Mouse (Mus musculus) CD4-positive, CD25-positive, alpha-beta regulatory T cell, adult 2 months (primary cell): Measurements from ENCODE around the gene Nudt3.
"Not testable (repeated sequence)": the region's sequence is repeated elsewhere in the genome, so short reads cannot be mapped to it uniquely, and the experiment has no call there.

Experiments used
- DNase-seq: peaks from one replicate; pipeline ENCODE4 v3.0.0-alpha.2; 2012; ENCODE audit warnings: low read depth, low spot score

Gene Nudt3

DNA sequence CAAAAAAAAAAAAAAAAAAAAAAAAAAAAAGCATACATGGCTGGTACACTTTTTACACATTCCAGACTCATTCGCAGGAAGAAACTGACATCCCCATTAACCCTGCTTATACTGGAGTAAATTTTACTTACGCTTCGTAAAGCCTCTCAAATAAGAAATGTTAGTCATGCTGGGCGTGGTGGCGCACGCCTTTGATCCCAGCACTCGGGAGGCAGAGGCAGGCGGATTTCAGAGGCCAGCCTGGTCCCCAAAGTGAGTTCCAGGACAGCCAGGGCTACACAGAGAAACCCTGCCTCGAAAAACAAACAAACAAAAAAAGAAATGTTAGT is 12.2 kb upstream of the Nudt3 start:
- not testable (repeated sequence) for DNase-seq

DNA sequence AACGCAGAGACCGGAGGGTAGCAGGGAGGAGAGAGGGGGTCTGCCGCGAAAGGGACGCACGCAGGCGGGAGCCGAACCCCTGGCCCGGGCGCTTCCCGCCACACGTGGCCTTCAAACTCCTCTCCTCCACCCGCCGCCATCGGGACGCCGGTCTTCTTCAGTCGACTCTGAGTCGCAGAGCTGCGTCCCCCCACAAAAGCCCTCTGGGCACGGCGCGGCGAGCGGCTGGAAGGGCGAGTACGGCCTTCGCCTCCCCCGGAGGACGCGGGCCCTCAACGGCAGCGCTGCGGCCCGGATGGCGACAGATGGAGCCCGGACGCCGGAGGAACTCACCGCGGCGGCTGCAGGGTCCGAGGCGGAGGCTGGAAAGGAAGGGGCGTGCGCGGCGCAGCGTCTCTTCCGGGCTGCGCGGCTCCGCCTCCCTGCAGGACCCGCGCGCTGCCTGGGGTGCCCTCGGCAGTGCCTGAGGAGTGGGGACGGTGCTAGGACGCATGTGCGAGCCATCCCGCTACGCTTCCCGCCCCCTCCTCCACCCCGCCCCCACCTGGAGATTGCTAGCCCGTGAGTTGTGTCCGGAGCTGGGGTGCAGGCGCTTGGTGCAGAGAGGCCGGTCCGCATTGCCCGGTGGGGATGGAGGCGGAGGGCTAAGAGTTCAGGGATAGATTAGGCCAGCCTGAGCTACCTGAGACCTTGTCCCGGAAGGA is 11.7 kb upstream of the Nudt3 start, which contains the start of gene RPS10-NUDT3:
Gene RPS10-NUDT3, minus strand, starts transcription at position 352 of the 704 bp plus-strand sequence.
- DNase-seq, result peak; percentile 97

DNA sequence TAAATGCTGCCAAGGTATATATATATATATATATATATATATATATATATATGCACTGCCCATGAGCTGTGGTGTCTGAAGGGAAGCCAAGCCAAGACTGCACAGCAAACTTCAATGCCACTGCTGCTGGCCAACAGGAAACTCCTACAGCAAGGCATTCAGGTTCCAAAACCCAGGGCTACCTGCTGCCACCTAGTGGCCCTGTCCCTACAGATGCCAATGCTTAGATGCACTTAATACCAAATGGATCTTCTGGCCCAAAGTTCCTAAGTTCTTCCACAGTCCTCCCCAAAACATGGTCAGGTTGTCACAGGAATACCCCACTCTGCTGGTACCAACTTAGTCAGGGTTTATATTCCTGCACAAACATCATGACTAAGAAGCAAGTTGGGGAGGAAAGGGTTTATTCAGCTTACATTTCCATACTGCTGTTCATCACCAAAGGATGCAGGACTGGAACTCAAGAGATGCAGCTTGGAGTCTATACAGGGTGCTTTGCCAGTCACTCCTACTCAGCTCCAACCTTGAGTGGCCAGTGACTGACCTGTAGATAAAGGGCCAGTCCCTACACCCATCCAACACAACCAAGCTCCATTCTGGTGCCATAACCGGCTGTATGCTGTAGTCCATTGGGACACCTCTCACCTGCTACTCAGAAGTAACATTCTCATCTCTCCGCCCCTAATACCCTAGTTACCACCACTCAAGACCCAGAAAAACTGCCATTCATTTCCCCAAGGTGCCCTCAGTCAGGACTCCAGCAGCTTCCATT is 6.1 kb upstream of the Nudt3 start:
- DNase-seq, result peak; percentile 89

DNA sequence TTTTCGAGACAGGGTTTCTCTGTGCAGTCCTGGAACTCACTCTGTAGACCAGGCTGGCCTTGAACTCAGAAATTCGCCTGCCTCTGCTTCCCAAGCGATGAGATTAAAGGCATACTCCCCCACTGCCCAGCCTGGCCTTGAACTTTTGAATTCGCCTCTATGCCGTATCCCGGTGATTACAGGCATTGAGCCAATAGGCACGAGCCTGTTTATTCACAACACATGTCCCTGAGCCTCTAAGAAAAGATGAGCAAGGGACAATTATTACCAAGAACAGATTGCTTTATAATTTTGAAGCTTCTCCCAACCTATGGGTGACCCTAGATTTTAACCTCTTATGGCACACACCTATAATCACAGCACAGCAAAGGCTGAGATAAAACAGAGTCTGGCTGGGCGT is 5.1 kb upstream of the Nudt3 start:
- DNase-seq, result no peak

DNA sequence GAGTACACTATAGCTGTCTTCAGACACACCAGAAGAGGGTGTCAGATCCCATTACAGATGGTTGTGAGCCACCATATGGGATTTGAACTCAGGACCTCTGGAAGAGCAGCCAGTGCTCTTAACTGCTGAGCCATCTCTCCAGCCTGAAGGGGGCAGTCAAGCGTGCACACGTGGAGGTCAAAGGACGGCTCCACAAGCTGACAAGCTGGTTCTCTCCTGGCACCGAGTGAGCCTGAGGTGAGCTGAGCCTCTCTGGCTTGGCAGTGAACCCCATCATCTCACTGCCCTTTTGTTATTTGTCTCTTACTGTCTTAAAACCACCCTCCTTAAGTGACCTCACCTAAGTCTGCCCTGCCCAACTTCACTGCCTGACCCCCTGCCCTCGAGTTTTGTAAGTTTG is 4.2 kb upstream of the Nudt3 start:
- DNase-seq, result peak; percentile 61

DNA sequence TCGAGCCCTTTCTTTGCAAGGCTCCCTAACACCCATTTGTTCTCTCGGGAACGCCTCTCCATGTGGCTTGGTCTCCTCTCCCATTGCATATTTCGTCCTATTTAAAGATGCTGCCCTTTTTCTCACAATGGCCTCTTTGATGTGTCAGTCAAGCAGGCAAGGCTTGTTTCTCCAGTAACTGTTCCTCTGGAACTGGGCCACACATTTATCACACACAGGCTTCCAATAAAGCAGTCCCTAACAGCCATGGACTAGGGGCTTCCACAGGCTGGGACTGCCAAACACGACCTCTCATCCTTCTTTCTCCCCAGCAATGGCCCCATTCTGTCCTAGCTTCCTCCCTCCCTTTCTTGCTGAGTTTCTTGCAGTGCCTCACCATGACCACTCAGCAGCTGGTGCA is 3.4 kb upstream of the Nudt3 start:
- no peak for DNase-seq

DNA sequence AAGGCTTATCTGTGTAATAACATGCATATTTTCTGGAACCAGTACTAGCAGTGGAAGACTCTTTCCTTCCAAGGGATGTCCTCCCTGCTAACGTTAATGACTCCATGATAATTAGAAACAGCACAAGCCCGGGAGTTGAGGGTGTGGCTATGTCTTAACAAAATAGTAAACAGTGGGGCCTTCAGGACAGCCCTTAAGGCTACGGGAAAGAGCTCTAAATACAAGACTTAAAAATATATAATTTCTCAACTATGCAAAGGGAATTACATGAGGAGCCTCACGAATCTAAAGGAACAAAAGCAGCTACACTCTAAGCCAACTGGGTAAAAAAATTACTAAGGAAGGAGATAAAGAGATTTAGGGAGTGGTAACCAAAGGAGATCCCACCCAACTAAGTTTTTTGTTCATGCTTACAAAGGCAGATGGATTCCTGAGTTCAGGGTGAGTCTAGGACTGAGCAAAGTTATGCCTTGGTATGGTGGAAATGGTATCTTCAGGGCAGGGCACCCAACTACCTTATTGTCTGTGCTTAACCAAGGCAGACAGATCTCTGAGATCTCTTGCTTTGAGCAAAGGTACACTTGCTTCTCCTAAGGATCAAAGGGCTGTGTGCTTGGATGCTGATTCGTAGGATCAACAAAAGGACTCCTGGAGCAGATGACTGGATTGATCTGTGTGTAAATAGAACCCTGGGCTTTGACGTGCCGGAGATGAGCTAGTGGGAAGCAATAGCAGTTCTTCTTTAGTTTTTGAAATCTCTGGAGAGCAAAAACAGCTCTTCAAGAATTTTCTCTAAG is 2.4 kb upstream of the Nudt3 start:
- no peak for DNase-seq

DNA sequence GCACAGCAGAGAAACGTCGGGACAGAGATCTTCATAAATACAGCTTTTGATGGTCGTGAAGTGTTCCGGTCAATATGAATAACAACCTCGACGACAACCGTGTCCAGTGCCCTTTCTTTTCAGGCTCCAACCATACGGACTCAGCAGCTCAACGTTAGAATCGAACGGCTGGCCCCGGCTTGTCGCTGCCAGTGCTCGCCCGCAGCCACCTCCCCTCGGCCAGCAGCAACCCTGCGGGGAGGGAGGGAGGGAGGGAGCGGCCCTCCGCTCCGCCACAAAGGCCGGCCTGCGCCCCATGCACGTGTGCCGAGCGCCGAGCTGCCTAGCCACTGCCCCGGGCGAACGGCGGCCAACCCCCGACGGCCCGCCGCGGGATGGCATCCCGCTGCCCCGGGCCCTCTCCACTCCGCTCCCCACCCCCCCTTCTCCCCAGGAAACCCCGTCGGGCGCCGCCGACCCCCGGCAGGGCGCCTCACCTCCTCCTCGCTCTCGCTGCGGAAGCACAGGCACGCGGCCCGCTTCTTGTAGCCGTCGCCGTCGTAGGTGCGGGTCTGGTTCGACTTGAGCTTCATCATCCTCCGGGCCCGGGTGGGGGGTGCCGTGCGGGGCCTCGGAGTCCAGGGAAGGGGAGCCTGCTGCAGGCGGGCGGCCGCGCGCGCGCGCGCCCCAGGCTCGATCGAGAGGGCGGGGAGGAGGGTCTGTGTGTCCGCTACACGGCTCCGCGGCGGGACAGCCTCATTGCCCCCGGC is 510 bp downstream of the Nudt3 start:
- DNase-seq, result peak; percentile 61

DNA sequence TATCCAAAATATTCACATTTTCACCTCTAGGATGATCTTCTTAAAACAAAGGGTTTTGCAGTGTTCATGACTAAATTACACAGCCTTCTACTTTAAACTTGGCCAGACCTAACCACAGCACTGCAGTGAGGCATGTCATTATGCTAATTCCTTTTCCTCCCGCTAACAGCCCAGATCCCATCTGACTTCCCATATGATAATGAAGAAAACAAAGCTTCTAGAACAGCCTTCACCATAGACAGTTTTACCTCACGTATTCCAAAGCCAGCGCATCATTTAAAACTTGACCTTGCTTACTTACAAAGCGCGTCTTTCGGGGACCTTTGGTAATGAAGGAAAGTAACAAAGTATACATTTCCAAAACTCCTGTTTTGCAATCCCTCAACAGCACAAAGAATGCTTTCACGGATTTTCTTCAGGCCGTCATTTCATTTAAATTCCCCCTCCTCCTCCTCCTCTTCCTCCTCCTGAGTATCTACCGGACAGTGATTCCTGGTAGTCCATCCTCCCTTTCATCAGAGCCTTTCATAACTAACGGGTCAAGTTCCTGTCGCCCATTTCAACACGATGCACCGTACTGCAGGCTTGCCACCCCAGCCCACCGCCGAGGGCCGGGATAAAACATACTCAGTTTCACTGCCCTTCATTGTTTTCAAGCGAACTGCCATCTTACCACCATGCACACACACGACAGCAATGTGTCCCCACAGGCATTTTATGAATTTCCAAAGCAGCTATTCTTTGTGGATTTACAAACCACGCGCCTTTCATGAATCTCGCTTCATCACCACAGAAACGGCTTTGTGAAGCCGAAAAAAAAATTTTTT is 1.4 kb downstream of the Nudt3 start:
- DNase-seq, result no peak

DNA sequence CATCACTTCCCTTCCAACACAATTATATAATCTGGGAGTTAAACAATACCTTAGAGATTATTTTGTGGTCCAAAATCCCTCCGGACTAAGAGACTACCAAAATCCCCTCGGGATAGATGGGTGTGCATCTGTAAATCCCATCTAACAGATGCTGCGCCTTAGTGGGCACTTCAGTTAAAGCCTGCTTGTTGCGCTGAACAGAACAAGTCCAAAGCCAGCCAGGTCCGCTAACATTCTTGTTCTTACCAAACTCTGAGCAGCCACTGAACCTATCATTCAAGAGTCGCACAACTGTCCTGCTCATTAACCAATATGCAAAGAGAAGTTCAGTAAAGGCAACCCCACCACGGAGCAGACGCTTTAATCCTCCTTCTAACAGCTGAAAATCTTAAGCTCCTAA is 2.1 kb downstream of the Nudt3 start:
- no peak for DNase-seq

DNA sequence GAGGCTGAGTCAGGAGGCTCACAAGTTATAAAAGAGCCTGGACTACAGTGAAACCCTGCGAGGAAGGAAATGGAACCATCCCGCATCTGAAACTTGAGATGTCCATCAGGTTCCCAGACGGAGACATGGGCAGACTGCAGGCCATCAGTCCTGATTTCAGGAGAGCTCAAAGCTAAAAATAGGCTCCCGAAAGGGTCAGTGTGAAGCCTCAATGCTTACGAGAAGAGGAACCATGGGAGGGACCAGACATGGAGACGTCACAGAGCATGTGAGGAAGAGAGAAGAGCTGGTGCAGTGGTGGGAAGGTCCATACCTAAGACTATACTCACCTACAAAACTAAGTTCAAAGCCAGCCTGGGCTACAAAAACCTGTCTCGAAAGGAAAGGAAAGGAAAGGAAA is 7.9 kb downstream of the Nudt3 start:
- DNase-seq, result no peak

DNA sequence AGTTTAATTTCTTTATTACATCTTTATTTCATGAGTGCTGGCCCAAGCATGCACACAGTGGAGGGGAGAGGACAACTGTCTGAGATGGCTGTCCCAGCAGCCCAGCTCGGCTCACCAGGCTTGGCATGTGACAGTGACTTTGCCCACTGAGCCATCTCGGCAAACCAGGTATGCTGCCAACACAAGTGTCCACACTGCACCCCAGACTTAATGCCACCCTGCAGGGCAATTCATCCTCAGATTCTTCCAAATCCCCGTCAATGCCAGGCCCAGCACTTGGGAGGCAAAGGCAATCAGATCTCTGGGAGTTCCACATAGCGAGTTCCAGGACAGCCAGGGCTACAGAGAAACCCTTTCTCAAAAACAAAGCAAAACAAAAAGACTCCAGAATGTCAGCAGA is 10.3 kb downstream of the Nudt3 start:
- DNase-seq, result no peak

DNA sequence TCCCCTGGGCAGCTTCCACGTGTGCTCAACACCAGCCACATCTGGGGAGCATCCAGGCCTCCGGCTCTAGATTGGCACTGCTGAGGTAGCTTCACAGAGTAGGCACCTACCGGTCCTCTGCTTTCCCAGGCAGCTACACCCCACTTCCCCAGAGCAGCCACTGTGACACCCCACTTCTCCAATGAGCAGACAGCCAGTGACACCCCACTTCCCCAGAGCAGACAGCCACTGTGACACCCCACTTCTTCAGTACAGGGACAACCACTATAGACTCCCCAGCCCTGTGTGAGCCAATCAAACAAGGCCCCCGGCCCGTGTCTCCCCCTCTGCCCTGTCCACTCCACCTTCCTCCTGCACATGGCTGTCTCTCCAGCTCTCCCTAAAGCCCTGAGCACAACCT is 11.3 kb downstream of the Nudt3 start:
- no peak for DNase-seq

DNA sequence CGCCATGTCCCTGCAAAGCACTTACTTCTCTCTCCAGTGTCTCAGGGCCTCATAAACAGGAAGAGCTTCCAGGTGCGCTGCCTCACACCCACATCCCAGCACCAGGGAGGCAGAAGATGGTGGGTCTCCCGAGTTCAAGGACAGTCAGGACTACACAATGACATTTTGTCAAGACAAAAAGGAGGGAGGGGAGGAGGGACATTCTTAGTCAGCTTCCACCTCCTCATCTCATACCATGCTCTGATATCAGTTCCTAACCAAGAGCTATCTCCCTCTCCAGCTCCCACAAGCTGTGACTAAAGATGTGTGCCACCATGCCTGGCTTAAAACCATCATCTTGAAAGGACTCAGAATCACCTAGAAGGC is 11.8 kb downstream of the Nudt3 start:
- DNase-seq, result no peak

DNA sequence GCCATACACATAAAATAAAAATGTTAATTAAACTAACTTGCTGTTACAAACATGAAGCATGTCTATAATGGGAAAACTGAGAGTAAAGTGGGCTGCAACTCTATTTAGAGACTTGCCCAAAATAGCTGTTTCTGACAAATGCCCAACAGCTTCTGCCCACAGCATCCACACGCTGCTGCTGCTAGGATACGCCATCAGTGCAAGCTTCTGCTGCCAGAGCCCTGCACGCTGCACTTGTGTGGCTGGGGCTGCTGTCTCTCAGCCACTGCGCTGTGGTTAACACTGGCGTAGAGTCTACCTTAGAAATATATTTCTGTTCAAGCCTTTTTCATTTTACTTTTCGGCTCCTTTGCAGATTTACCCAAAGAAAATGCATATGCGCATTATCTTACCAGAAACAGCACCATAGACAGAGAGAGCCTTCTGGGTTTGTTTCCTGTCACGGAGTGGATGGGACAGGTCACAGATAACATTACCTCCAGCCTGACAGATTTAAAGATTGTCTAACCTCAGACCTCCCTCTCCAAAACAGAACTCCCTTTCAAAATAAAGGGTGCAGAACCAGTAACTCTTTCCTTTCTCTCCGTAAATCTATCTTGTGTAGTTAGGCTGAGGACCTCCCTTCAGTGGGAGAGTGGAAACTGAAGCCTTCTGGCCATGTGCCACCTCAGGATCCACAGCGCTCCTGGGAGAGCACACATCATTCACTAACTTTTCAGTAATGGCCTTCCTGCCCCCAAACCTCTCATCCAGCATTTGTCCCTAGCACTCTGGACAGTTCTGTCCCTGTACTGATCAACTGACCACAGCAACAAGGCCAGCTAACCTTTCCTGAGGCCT is 12.4 kb downstream of the Nudt3 start:
- DNase-seq, result no peak

DNA sequence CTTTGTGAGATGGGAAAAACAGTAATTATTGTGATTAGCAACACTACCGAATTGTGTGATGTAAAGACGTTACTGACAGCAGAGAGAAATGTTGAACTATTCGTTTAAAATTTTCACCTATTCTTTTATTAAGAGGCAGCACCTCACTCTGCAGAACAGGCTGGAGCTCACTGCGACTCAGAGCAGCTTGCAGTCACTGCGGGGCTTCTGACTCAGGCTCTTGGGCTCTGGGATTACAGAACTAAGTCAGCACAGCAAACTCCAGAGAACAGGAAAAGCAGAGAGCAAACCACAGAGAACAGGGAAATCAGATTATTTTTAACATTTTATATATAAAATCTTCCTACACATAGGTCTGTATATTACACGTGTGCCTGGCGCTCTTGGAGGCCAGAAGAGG is 13.7 kb downstream of the Nudt3 start:
- DNase-seq, result no peak

DNA sequence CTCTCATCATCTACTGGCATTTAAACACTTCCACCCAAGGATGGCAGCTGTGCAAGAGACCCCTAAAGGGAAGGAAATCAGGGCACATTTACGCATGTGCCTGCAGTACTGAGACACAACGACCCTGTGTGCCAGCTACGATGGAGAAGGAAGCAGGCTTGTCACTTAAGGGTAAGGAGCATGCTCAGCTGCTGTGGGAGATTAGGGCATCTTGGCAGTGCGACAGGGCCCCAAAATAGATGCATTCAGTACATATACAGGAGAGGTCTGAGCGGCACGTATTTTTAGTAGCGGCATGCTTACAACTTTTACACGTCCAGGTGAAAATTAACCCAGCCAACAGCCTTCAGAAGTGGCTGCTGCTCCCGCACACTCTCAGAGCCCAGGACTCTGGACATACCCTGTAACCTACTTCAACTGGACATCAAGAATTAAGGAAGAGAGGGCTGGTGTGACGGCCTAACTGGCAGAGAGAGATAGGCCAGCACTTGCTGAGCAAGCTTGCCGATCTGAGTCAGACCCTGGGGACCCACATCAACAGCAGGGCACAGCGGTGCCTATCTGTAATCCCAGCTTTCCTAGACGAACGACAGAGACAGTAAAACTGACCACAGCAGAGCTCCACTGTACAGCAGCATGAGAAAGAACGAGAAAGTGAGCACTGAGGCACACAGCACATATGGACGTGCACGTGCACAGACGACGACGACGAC is 19.6 kb downstream of the Nudt3 start:
- no peak for DNase-seq

DNA sequence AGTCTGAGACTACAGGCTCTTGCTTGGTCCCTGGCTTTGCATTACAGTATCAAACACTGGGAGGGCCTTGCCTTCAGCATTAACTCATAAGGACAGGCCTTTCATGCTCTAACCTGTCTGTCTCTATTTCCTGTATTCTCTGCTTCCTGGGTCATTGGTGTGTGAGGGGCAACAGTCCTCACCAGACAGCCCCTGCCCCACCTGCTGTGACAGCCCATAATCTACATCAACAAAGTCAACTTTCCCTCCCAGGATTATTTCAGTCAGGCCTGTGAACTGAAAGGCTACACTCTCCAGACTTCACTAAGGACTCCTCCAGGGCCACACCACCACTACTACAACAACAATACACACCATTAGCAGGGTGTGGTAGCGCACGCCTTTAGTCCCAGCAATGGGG is 20.3 kb downstream of the Nudt3 start:
- DNase-seq, result no peak

DNA sequence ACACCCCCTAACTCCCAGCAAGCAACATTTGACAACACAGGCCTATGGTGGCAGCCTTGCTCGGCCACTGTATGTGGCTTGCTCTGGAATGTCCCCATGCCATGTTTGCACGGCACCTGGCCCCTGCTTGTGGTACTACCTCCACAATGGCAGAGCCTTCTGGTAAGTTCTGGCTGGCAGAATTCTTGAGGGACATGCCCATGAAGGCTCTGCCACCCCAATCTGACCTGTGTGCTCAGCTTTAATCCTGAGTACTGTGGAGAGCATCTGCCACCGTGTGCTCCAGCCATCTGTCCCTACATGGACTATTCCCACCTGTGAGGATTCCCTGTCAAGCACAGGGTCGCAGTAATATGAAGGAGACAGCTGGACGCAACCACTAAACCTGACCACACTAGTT is 22.4 kb downstream of the Nudt3 start:
- DNase-seq, result no peak

DNA sequence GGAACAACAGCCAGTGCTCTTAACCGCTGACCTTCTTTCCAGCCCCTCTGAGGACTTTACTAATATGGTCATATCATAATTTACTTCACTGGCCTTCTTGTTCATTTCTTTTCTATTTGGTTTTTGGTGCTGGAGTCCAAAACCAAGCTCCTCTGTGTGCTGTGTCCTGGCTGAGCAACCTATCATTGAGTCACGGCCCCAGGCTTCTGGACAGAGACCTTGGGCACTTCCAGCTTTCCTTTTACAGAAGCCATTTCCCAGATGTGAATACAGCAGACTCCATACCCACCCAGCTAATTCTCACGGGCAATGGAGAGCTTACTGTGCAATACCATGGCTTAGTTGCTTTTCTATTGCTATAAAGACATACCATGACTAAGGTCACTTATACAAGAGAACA is 23.0 kb downstream of the Nudt3 start:
- DNase-seq, result no peak
